Mouse (Mus musculus) cerebellum, postnatal 25 days (tissue): ENCODE measurements at regions not wholly inside any gene's neighbourhood (a gene's known extent, or its start where the extent isn't known, plus 50 kb on each side); places are given as distances from the start of the nearest gene placed in this dataset.

Experiments used
- DNase-seq, 2 experiments: peaks; one replicate each; pipeline ENCODE4 v3.0.0; 2021; ENCODE audit warnings: mixed read lengths in 2 of 2

DNA sequence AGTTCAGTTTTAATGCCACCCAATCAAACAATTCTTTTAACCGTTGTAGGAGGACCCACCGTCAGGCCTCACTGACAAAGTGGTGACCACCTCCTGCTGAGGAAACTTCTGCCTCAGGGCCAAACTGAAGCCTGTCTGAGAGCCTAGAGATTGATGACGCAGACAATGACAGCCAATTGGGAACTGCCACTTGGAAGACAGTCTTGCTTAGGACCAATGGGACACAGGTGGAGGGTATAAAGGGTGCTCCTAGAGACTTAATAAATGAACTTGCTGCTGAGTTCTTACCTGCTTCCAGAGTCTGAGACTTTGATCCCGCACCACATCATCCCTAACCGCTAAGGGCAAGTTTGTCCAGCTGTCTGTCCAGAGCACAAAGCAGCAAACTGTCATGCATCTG is 80.0 kb downstream of the Tbx4 start:
- no peak for DNase-seq

DNA sequence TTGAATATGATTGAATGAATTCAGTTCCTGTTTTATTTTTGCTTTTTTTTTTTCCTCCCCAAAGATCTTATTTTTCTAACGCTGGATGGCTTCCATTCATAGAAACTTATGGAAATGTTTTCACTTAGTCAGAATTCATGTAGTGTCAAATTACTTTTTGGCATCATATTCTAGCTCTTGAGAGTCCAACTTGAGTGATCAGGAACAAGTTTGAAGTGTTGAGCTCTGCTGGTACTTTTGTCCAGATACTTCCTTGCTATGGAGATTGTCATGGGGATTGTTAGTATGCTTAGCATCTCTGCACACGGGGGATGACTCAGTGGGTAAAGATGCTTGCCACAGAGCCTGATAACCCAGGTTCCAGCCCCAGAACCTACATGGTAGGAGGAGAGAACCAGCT is 84.1 kb downstream of the Tbx4 start:
- DNase-seq = no peak

DNA sequence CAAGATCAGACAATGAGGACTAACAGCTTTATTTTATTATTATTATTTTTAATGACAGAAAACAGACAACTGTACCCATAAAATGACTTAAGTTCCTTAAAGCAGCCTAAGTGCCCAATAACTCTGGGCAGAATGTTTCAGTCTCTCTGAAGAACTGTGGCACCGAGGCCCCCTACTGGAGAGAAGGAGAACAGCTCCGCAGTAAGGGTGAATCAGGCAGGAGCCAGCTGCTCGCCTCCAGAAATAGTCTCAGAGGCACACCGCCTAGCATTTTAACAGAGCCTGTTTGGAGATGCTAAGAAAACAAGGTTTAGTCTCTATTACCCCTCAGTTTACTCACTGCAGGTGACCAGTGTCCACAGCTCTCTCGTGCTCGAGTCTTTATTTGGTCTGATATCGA is 86.2 kb downstream of the Tbx4 start:
- peak; percentile 60 to 75 for DNase-seq

DNA sequence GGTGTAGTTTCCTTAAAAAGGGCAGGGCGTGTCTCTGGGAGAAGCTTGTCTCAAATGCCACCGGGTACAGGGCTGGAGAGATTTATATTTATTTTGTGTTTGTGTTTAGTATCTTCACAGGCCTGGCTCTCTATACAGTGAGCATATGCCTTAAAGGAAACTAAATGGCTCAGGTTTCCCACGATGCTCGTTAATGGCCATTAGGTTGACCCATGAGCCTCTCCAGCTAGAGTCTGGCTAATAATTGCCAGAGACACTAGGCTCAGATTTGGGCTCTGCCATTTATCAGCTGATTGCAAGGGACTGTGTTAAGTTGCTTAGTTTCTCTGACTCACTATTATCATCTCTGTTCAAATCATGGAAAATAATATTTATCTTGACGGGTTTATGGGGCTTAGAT is 87.5 kb downstream of the Tbx4 start:
- DNase-seq = no peak

DNA sequence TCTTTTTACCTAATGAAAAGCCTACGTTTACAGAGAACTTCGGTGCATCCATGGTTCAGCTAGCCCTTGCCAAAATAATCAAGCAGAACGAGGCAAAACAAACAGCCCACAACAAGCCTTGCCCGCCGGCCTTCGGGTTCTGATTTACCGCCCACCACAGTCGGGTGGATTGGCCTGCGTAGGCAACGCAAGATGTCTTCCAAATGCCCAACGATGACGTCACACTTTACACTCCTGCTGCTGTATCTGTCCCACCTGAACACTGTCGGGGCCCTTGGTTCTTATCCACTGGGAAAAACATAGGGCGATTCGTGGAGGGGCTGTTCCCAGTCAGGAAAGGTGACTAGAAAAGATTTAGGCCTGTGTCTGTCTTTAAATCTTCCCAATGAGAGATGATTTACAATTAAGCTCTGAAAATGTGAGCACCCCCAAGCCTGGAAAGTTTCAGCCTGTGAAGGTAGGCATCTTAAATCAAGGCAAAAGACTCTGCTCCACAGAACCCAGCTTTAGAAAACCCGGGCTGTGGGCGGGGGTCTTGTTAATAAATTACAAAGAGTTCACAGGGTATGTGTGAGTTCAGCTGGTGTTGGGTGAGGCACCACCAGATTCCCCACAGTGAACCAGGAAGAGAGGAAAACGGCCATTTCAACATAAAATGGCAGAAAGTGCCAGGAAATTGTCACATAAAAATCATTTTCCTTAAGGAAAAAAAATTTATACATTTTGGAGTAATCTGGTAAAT is 90.6 kb downstream of the Tbx4 start:
- DNase-seq = no peak

DNA sequence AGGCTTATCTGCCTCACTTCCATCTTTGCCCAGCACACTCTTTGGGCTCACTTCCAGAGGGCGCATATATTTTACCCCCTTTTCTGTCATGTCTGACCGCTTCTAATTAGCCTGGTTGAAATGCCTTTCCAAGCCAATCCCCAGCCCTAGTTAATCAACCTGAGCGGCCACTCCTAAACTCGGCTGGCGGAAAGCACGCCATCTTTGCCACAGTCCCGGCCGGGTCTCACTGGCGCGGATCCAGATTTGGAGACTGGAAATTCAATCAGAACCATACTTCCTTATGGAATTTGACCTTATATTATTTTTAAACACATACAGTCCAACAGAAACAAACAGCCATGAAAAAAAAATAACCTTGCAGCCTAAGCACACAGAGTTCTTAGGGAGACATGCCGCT is 94.2 kb downstream of the Tbx4 start:
- DNase-seq = no peak

DNA sequence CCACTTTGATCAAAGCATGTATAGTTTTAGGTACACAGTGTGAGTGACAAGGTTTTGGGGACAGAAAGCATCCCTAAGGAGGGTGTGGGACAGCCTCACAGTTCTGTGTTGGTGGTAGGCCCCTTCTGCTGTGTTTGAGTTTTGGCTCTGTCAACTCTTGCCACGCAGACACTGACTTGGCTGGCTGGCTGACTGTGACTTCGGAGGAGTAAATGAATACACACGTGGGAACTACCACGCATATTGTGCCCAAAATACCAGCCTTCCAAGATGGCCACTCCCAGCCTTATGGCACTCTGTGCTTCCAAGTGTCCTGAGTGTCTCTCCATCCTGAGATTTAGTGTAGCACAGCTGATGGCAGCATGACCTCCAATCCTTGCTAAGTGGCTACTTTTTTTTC is 95.3 kb downstream of the Tbx4 start:
- no peak for DNase-seq

DNA sequence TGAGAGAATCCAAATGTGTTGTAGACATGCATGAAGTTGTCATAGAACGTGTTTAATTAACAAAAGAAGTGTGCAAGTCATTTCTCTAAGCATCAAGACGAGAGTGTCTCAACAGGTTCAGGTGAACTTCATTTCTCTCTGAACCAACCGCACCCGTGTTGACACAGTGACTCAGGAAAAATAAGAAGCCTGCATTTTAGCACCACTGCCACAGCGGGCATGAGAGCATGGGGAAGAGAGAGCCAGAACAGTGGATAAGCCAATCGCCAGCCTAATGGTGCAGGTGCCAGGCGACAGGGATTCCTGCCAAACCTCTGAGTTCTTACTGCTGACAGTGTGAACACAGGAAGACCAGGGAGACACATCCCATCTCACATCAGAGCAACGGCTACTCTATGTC is 100.1 kb downstream of the Tbx4 start:
- DNase-seq = peak in 1 of 2 experiments; percentile 9

DNA sequence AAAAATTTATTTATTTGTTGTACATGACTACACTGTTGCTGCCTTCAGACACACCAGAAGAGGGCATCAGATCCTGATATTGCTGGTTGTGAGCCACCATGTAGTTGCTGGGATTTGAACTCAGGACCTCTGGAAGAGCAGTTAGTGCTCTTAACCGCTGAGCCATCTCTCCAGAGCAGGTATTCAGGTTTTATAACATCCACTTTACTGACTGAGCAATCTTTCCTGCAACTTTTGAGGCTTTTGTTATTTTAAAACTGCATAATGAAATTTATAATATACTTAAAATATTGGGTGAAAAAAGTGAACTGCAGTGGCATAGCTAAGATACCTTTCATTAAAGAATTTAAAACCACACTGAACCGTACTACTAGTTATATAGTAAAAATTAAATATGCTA is 101.0 kb downstream of the Tbx4 start:
- DNase-seq = no peak

DNA sequence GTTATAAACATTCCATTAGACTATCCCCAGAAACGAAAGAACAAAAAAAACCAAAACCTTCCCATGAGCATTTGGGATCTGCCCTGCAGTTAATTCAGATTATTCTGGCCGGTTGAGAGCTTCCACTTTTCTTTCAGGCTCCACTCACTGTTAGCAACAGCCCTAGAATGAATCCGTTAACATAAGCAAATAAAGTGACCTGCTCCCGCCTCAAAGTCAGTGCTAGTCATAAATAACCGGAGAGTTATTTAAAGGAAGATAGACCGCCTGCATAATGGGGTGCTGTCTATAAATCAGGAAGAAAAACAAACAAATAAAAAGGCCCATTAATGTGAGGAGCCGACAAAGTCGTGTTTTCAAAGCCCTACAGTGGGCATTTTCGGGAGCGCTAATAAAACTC is 103.3 kb downstream of the Tbx4 start:
- DNase-seq = no peak

DNA sequence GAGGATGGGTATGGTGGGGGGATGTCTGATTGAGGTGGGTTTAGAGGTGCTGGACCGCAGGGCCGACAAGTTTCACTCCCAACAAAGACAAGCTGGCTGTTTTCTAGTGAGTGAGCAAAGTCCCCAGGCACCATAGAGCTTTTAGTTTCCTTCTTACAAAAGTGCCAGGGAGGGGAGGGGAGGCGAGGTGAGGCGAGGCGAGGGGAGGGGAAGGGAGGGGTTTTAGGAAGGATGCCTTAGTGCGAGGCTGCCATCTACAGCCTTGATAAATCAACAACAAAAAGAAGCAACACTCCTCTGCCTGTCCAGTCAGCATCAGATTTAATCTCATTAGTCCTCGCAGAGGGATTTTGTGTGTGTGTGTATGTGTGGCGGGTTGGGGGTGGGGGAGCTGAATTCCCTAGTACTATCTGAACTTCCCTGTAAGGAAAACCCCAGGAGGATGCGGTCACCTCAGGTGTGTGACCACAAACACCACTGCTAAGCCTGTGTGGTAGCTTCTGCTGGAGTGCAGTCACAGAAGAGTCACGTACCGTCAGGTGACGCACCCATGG is 103.8 kb downstream of the Tbx4 start:
- DNase-seq = peak in 1 of 2 experiments; percentile 17

DNA sequence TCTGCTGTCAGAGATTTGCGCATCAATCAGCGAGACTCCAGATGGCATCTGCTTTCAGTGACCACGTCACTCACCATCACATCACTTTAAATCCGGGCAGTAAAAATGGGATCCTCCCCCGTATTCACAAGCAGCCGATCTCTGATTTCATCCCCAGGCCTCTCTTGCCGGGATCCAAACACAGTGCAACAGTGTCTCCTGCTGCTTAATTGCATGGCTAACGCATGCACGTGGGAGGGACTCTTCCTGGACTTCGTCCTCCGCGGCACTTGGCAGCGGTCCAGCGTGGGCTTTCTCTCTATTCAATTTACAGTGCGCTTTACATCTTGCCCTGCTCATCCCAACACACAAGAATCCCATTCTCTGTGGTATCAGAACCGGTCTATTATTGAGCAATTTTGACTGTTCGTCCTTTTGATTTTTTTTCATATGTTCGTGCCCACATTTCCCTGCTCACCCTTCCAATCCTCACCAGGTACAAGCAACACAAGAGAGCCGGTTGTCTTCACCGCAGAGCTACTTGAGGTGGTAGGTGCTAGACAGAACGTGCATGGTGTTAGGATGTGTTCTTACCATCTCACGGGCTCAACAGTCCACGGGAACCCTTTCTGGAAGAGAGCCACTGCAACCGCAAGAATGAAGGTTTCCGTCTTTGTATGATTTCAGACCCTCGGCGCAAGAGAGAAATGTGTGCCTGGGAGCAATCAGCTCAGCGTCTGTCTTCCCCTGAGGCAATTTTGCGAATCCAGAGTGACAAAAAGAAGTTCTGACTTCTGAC is 109.3 kb downstream of the Tbx4 start:
- peak; percentile 53 to 61 for DNase-seq

DNA sequence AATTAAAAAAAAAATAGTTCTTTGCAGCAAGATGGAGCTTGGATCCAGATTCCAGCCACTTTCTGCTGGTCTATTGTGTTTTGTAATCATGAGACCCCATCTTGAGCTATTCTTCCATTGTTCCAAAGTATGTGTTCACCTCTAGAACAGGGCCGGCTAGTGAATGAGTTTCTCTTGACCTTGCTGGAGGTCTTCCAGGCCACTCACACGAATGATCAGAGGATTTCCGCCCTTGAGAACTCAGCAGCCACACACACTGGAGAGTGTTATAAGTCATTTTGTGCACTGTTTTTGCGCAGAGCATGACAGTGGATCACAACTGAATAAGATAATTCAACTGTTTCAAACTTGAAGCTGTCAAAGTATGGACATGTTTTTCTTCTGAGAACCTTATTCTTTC is 110.5 kb downstream of the Tbx4 start:
- no peak for DNase-seq

DNA sequence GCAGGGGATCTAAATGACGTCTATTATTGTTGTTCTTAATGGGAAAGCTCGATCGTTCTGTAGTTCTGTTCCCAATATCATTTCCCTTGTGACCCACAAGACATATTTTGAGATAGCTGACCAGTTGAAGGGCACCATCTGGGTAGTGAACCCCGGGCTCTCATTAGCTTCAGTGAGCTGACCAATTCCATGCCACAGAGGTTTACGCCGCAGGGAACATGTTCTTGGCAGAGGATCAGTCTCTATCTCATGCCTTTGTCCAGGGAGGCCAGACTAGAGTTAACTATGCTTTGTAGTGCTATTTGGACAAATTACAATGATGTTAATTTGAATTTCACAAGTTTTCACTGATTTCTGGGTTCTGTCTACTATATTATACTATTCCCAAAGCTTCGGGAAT is 117.1 kb downstream of the Tbx4 start:
- peak; percentile 20 to 40 for DNase-seq

DNA sequence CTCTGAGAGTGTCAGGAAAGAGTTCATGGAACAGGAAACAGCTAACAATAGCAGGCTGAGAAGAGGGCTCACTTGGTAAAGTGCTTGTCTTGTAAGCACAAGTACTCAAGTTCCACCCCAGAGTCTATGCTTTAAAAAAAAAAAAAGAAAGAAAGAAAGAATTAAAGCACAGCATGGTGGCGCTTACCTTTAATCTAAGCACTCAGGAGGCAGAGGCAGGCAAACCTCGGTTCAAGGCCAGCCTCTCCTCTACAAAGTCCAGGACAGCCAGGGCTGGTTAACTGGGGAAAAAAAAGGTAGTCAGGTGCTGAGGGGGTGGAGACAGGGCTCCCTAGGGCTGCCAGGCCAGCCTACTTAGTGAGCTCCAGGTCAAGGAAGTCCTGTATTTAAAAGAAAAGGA is 119.1 kb downstream of the Tbx4 start:
- no peak for DNase-seq

DNA sequence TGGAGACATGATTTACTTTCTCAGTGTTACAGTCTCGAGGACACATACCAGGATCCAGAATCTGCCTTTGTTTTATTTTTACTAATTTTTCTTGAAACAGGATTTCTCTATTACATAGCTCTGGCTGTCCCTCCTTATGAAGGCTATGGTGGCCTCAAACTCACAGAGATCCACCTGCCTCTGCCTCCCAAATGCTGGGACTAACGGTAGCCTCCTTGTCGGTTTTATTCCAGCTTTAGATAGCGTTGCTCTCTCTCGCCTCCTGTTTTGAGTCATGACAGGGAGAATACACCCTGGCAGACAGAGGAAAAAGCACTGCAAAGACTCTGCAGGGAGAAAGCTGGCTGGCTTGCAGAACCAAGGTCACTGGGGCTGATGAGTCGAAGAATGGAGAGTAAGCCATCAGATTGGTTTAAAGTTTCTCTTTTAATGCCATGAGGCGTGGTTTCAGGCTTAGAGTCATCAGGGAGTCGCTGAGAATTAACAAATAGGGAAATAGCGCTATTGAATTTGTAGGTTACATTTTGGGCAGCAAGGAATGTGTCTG is 119.8 kb downstream of the Tbx4 start:
- DNase-seq = no peak

DNA sequence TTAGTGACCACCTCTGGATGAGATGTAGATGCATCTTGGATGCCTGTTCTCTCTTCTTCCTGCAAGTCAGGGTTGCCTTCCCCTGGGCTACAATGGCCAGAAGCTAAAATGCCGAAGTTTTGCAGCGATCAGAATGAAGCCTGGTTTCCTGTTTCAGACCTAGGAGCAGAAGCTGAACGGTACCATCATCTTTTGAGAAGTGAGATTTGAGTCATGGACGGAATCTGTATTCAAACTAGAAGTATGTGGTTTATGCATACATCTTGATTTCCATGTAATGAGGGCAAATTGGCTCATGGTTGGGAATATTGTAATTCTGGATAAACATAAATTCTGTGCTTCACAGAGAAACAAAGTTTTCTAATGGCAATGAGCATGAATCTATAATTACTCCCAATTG is 120.6 kb downstream of the Tbx4 start:
- no peak for DNase-seq
